In genomic region chr3:138525494-138525893, GRCm38 (mm10) we compare ENCODE assay signal across 9 mouse cellular contexts. TPM values are rescaled to one million over a fixed set of nuclear protein-coding genes. Genes with fewer than 3 reads are reported as not detected.
DNase-seq lines count a peak whose midpoint lies in the region; ATAC-seq and TF ChIP-seq lines count a peak whose summit lies in the region.
"Had no signal": no experiment of that assay in that cellular context is flagged by ENCODE, and none has a peak within 500 bp of the region (broad histone marks: within the 10 kb centered on the region; RNA-seq: fewer than 3 reads in every experiment).

No protein-coding gene starts in this region.

- H3K4me3 ChIP-seq in heart, embryonic 12.5 days = peak overlapping the region; percentile 93
- no peak overlapping the region for H3K4me3 ChIP-seq in midbrain, embryonic 13.5 days (replicated peaks)
- no peak overlapping the region for H3K4me3 ChIP-seq in midbrain, embryonic 15.5 days
- H3K4me3 ChIP-seq in limb, embryonic 15.5 days = no peak overlapping the region
- no peak overlapping the region for H3K4me3 ChIP-seq in stomach, postnatal 0 days (ENCODE audit: low read depth, low read length)

- no peak for TF ChIP-seq EP300 in stomach, postnatal 0 days (optimal IDR thresholded peaks at IDR 0.05)

- no peak overlapping the region for H3K27ac ChIP-seq in heart, embryonic 12.5 days (ENCODE audit: poor library complexity, severe bottlenecking)
- H3K27ac ChIP-seq in midbrain, embryonic 13.5 days = no peak overlapping the region
- H3K27ac ChIP-seq in midbrain, embryonic 15.5 days = no peak overlapping the region
- H3K27ac ChIP-seq in limb, embryonic 15.5 days = peak overlapping the region; percentile 97; the same call in 1 of the 2 replicates
- peak overlapping the region; percentile 95 for H3K27ac ChIP-seq in stomach, postnatal 0 days (replicated peaks)

- H3K36me3 ChIP-seq in heart, embryonic 12.5 days = no peaks in the 10 kb centered on the region
- no peaks in the 10 kb centered on the region for H3K36me3 ChIP-seq in midbrain, embryonic 13.5 days
- H3K36me3 ChIP-seq in midbrain, embryonic 15.5 days (replicated peaks) = no peaks in the 10 kb centered on the region
- H3K36me3 ChIP-seq in limb, embryonic 15.5 days = no peaks in the 10 kb centered on the region
- no peaks in the 10 kb centered on the region for H3K36me3 ChIP-seq in stomach, postnatal 0 days (ENCODE audit: control insufficient read depth, insufficient read depth, low read length)

- H3K4me1 ChIP-seq in heart, embryonic 12.5 days (replicated peaks) = peaks cover 18% of the 10 kb centered on the region
- peaks cover 29% of the 10 kb centered on the region for H3K4me1 ChIP-seq in midbrain, embryonic 13.5 days (replicated peaks)
- H3K4me1 ChIP-seq in midbrain, embryonic 15.5 days = peaks cover 22% of the 10 kb centered on the region
- H3K4me1 ChIP-seq in limb, embryonic 15.5 days = peaks cover 18% of the 10 kb centered on the region
- H3K4me1 ChIP-seq in stomach, postnatal 0 days (replicated peaks; ENCODE audit: control insufficient read depth, insufficient read depth) = no peaks in the 10 kb centered on the region

- no peak overlapping the region for H3K9ac ChIP-seq in heart, embryonic 12.5 days
- no peak overlapping the region for H3K9ac ChIP-seq in midbrain, embryonic 13.5 days (replicated peaks)
- no peak overlapping the region for H3K9ac ChIP-seq in midbrain, embryonic 15.5 days
- no peak overlapping the region for H3K9ac ChIP-seq in limb, embryonic 15.5 days
- H3K9ac ChIP-seq in stomach, postnatal 0 days (ENCODE audit: low read length) = no peak overlapping the region

- peak overlapping the region; percentile 90 for H3K4me2 ChIP-seq in heart, embryonic 12.5 days
- H3K4me2 ChIP-seq in midbrain, embryonic 13.5 days (replicated peaks) = peak overlapping the region; percentile 85; the same call in 1 of the 2 replicates
- no peak overlapping the region for H3K4me2 ChIP-seq in midbrain, embryonic 15.5 days
- H3K4me2 ChIP-seq in limb, embryonic 15.5 days = no peak overlapping the region
- peak overlapping the region; percentile 66; the same call in 1 of the 2 replicates for H3K4me2 ChIP-seq in stomach, postnatal 0 days (replicated peaks; ENCODE audit: low read depth)

- no peak for ATAC-seq in heart, embryonic 12.5 days (ENCODE audit: insufficient number of reproducible peaks, low FRiP score)
- no peak for ATAC-seq in midbrain, embryonic 13.5 days
- no peak for ATAC-seq in midbrain, embryonic 15.5 days (replicated peaks)
- no peak for ATAC-seq in limb, embryonic 15.5 days (ENCODE audit: insufficient number of reproducible peaks, low FRiP score, low TSS enrichment, low read depth)
- no peak for ATAC-seq in stomach, postnatal 0 days (ENCODE audit: low FRiP score, low TSS enrichment)

- DNase-seq in heart, postnatal 36 days = no peak
- no peak for DNase-seq in stomach, postnatal 0 days (ENCODE audit: low spot score)
- no peak for DNase-seq in ovary, adult 18-20 months (ENCODE audit: low spot score)
- DNase-seq in cerebellum, postnatal 4 days (ENCODE audit: low spot score in 2 of 2) = no peak
- DNase-seq: right cerebral cortex, postnatal 14 days had no signal

- intact Hi-C loops in heart, postnatal 36 days (cut with DNase I) = loop anchor here (5.0 kb wide), 3 partner anchors 83 to 663 kb away; partner anchors contain the start of genes Adh5, H2afz and Tspan5

- 56% methylated on average over 8 of the region's 8 CpGs for WGBS in heart, embryonic 12.5 days
- WGBS in midbrain, embryonic 13.5 days = 48% methylated on average over 8 of the region's 8 CpGs
- 52% methylated on average over 8 of the region's 8 CpGs for WGBS in midbrain, embryonic 15.5 days
- 64% methylated on average over 8 of the region's 8 CpGs for WGBS in limb, embryonic 15.5 days
- WGBS in stomach, postnatal 0 days = 77% methylated on average over 8 of the region's 8 CpGs

- H3K27me3 ChIP-seq in heart, embryonic 12.5 days (replicated peaks) = 0 out of 2 replicates have a peak, but pooled peaks cover 3% of the 10 kb centered on the region
- peaks cover 12% of the 10 kb centered on the region for H3K27me3 ChIP-seq in midbrain, embryonic 13.5 days
- H3K27me3 ChIP-seq in midbrain, embryonic 15.5 days (replicated peaks) = 0 out of 2 replicates have a peak, but pooled peaks cover 3% of the 10 kb centered on the region
- no peaks in the 10 kb centered on the region for H3K27me3 ChIP-seq in limb, embryonic 15.5 days
- no peaks in the 10 kb centered on the region for H3K27me3 ChIP-seq in stomach, postnatal 0 days (ENCODE audit: control insufficient read depth, insufficient read depth, low read length)

- no peak for TF ChIP-seq CTCF in stomach, postnatal 0 days (IDR thresholded peaks at IDR 0.05; ENCODE audit: low read depth)

- H3K9me3 ChIP-seq in heart, embryonic 12.5 days (replicated peaks) = no peaks in the 10 kb centered on the region
- H3K9me3 ChIP-seq in midbrain, embryonic 13.5 days = no peaks in the 10 kb centered on the region
- no peaks in the 10 kb centered on the region for H3K9me3 ChIP-seq in midbrain, embryonic 15.5 days
- H3K9me3 ChIP-seq in limb, embryonic 15.5 days = no peaks in the 10 kb centered on the region
- no peaks in the 10 kb centered on the region for H3K9me3 ChIP-seq in stomach, postnatal 0 days (ENCODE audit: control insufficient read depth, low read length)

RNA-seq across cellular contexts. Expression of gene Eif4e, which starts 0.5 kb away (rescaled TPM):
- 244 and 259 TPM in 2 replicates for polyA plus RNA-seq in heart, embryonic 12.5 days (2016; fragmentation: Nextera tagmentation; extraction: Ambion mirVana)
- total RNA-seq in heart, postnatal 36 days (2021) = 100 to 1,000 TPM; 176 to 192 TPM
- polyA plus RNA-seq in midbrain, embryonic 13.5 days (2015; fragmentation: Nextera tagmentation; extraction: Ambion mirVana) = 343 and 393 TPM in 2 replicates
- polyA plus RNA-seq in midbrain, embryonic 15.5 days (2015; fragmentation: Nextera tagmentation; extraction: Ambion mirVana) = 356 and 364 TPM in 2 replicates
- 297 and 325 TPM in 2 replicates for polyA plus RNA-seq in limb, embryonic 15.5 days (2015; fragmentation: Nextera tagmentation; extraction: Ambion mirVana)
- polyA plus RNA-seq in stomach, postnatal 0 days (2015; fragmentation: Nextera tagmentation; extraction: Ambion mirVana) = 157 and 162 TPM in 2 replicates

RNA-seq across cellular contexts. Expression of gene Metap1, which starts 36.2 kb away (rescaled TPM):
- 38.8 and 40.9 TPM in 2 replicates for polyA plus RNA-seq in heart, embryonic 12.5 days (2016; fragmentation: Nextera tagmentation; extraction: Ambion mirVana)
- total RNA-seq in heart, postnatal 36 days (2021) = 10 to 100 TPM; 39.0 to 39.2 TPM
- polyA plus RNA-seq in midbrain, embryonic 13.5 days (2015; fragmentation: Nextera tagmentation; extraction: Ambion mirVana) = 43.4 and 46.6 TPM in 2 replicates
- 47.6 and 48.5 TPM in 2 replicates for polyA plus RNA-seq in midbrain, embryonic 15.5 days (2015; fragmentation: Nextera tagmentation; extraction: Ambion mirVana)
- polyA plus RNA-seq in limb, embryonic 15.5 days (2015; fragmentation: Nextera tagmentation; extraction: Ambion mirVana) = 38.5 and 38.9 TPM in 2 replicates
- polyA plus RNA-seq in stomach, postnatal 0 days (2015; fragmentation: Nextera tagmentation; extraction: Ambion mirVana) = 33.9 and 34.1 TPM in 2 replicates

Comparison
In these comparisons a context has a peak if more than half of its experiments do, and no peak if none do; other contexts are left out.
1. H3K4me2 ChIP-seq: peak in heart, embryonic 12.5 days (single experiment), midbrain, embryonic 13.5 days (single experiment) and stomach, postnatal 0 days (single experiment); none in midbrain, embryonic 15.5 days (single experiment) and limb, embryonic 15.5 days (single experiment).
2. H3K27ac ChIP-seq: peak in limb, embryonic 15.5 days (single experiment) and stomach, postnatal 0 days (single experiment); none in heart, embryonic 12.5 days (single experiment), midbrain, embryonic 13.5 days (single experiment) and midbrain, embryonic 15.5 days (single experiment).